Mouse (Mus musculus): ENCODE measurements at regions not wholly inside any gene's neighbourhood (a gene's known extent, or its start where the extent isn't known, plus 50 kb on each side); places are given as distances from the start of the nearest gene placed in this dataset.

DNA sequence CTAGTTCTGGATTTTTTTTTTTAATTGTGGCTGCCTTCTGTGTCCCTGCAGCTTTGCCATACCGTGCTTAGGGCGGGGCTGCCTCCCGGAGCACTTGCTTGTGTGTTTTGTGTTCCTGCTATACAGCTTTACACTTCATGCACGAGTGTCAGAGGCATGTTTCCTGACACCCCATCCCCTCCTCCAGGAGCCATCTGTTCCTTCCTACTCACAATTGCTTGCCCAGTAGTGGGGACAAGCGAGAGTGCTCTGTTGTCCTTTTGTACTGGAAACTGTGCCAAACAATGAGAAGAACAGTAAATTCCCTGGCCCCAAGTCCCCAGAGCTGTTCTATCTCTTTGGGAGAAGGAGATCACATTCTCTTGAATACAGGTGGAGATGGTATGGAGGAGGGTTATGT is 53.5 kb downstream of the Csf2 start:
- DNase-seq (ENCODE audit: low spot score in 2 of 2): peak in 1 of 2 experiments; percentile 16

DNA sequence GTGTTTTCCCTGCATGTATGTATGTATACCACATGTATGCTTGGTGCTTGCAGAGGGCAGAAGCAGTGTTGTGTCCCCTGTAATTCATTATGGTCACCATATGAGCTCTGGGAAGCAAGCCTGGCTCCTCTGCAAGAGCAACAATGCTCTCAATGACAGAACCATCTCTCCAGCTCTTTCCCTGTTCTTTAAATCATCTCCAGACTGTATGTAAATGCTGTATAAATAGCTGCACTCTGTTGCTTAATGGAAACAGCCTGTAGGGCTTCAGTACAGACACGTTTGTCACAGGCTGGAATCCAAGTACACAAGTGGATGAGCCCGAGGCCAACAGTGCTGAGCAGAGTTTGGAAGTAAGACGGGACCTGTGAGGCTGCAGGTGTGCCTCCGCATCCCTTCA is 54.7 kb downstream of the Csf2 start:
- DNase-seq (ENCODE audit: low spot score in 2 of 2): no peak

DNA sequence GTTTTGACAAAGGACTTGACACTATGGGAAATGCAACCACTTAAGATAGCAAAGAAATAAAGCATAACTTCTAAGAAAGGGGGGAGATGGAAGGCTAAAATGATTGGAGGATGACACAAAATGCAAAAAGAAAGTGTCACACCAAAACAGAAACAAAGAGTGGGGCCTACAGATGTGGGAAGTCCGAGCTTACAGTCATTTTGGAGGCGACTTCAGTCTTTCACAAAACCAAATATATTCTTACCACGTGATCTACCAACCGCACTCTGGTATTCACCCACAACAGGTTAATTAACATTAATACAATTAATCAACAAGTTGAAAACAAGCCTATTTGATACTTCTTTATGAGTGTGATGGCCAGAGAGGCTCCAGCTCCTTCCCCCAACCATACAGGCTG is 57.2 kb downstream of the Csf2 start:
- DNase-seq (ENCODE audit: low spot score in 2 of 2): no peak

DNA sequence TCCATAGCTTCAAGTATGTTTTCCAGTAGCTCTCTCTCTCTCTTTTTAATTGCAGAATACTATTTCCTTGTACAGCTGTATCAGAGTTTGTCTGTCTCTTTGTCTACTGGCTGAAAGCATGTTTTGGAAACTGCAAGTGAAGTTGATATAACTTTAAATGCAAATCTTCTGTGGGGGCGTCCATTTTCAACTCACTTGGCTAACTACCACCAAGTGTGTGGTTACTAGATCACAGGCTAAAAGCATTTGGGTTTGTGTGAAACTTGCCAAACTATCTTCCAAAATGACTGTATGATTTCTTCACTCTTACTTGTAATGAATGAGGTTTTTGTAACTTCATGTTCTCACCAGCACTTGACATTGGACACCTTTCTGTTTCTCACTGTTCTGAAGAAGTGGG is 61.6 kb downstream of the Csf2 start:
- DNase-seq (ENCODE audit: low spot score in 2 of 2): no peak

DNA sequence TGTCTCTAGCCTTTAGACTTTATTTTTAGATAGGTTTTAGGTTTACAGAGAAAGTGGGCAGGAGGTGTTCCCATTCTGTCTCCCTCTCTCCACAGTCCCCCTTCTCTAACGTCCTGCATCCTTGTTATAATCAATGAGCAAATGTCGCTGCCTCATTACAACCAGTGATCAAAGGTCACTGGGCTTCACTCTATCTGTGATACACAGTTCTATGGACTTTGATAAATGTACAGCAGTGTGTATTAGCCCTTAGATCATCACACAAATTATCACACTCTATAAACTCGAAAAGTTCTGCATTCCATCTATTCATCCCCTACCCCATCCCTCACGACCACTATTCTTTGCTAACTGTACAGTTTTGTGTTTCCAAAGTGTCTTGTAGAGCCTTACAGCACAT is 62.1 kb downstream of the Csf2 start:
- DNase-seq (ENCODE audit: low spot score in 2 of 2): no peak

DNA sequence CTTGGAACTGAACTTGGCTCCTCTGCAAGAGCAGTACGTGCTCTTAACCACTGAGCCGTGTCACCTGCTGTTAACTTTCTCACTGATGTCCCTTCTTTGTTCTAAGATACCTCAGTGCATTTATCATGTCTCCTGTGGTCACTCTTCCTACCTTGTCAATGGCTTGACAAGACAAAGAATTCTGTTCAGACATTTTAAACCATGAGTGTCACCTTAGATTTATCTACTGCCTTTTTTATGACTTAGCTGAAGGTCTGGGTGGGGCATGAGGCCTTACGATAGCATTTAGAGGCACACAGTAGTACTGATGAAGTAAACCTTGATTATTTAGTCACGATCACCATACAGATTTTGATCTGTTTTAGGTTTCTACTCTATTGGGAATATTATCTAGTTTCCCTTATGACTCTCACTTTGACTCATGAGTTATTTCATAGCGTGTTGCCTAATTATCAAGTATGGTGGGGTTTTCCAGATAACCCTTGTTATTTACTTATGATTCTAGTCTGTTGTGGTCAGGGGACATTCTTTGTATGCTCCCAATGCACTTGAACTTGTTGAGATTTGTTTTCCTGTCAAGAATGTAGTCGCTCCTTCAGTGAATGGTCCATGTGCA is 63.6 kb downstream of the Csf2 start:
- DNase-seq (ENCODE audit: low spot score in 2 of 2): no peak

DNA sequence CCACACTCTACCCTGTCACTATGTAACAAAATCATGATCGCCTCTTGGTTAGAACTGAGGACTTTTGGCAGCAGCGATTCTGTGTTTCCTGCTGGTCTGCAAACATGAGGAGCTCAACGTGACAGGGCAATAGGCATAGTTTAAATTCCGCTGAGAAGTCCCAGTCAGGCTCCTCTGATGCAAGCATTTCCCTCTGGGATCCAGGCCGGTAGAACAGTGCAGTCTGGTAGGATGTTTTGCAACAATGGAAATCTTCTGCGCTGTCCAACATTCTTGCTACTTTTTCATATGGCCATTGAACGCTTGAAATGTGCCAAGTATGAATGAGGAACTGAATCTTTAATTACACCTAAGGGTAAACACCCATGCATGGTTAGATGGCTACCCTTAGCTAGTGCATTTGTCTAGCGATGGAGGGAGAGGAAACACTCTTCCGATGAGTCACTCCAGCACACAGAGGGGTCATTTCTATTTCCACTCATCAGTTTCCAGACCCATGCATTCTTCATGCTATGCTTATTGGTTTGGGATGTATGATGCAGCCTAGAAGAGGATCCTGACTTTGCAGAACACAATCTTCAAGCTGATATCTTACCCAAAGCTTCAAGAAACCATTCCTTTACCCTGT is 67.7 kb downstream of the Csf2 start:
- DNase-seq (ENCODE audit: low spot score in 2 of 2): no peak
